8 mouse cellular contexts compared by ENCODE assay signal in the genomic region with DNA sequence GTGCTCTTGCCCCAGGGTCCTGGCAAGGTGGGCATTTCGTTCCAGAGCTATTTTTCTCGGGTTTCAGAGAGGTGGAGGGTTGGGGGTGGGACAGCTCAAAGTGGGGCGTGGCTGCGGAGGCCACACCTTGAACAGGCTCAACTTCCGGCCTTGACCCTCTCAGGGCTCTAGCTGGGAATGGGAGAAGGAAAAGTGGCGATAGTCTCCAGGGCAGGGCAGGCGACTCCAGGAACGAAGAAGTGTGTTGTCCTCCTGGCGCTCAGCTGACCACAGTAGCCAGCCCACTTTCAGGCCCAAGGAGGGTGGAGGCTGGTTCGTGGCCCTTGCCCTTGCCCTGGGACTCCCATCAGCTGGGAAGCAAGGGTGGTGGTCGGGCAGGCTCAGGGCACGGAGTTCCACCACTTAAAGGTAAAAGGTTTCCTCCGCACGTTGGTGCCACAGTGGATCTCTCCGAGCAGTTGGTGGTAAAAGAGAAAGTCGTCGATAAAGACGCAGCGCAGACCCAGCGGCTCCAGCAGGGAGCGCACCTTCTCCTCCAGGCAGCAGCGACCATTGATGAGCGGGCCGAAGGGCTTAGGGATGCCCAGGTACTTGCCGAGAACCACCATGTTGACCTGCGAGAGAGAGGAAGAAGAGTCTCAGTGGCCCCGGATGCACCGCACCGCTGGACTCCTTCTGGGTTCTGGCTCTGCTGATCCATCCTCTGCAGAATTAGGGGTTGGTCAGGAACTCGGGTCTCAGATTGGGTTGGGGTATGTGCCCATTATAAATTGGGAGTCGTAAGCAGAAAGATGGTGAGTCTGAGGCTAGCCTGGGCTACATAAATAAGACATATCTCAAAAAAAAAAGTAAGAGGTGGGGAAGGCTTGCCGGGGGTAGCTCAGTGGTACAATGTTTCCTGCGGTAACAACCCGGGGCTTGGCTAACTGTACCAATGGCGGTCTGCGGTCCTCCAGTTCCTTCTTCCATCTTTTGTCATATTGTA. TPM values are rescaled to one million over a fixed set of nuclear protein-coding genes. Genes with fewer than 3 reads are reported as not detected.
A peak's percentile ranks its signal among the peaks of the same experiment; 100 is the strongest.
DNase-seq lines count a peak whose midpoint lies in the region; ATAC-seq and TF ChIP-seq lines count a peak whose summit lies in the region.

No protein-coding gene starts in this region.

- peak; percentile 47 for TF ChIP-seq CTCF in brain, embryonic 14.5 days (IDR thresholded peaks at IDR 0.05; ENCODE audit: borderline replicate concordance, extremely low read depth, insufficient read depth, insufficient read length)
- TF ChIP-seq CTCF in lung, embryonic 14.5 days (IDR thresholded peaks at IDR 0.05; ENCODE audit: low read depth): peak; percentile 67

- no peaks in the 10 kb centered on the region for H3K27me3 ChIP-seq in lung, embryonic 14.5 days (ENCODE audit: insufficient read depth, low read length)
- peaks cover 13% of the 10 kb centered on the region for H3K27me3 ChIP-seq in neural tube, embryonic 15.5 days (replicated peaks)

- peak; percentile 57 for DNase-seq in adrenal gland, postnatal 10 days
- no peak for DNase-seq in adrenal gland, adult 8-10 months
- no peak for DNase-seq in brain, embryonic 14.5 days (ENCODE audit: low read depth)
- peak; percentile 54 for DNase-seq in kidney, adult 18-20 months
- DNase-seq in lung, embryonic 14.5 days: peak; percentile 53
- peak; percentile 47 to 52 for DNase-seq in urinary bladder, postnatal 36 days (ENCODE audit: low spot score in 2 of 2)

- H3K9ac ChIP-seq in lung, embryonic 14.5 days: peak overlapping the region; percentile 52
- H3K9ac ChIP-seq in neural tube, embryonic 15.5 days (replicated peaks): no peak overlapping the region

- H3K4me2 ChIP-seq in lung, embryonic 14.5 days: peak overlapping the region; percentile 72
- H3K4me2 ChIP-seq in neural tube, embryonic 15.5 days: peak overlapping the region; percentile 50

- ATAC-seq in granulocyte monocyte progenitor cell, adult 5-6 weeks (replicated peaks; ENCODE audit: poor library complexity, severe bottlenecking): peak; percentile 39
- peak; percentile 70 for ATAC-seq in lung, embryonic 14.5 days (ENCODE audit: insufficient read depth)
- ATAC-seq in neural tube, embryonic 15.5 days (ENCODE audit: low FRiP score): no peak

- H3K4me1 ChIP-seq in lung, embryonic 14.5 days (ENCODE audit: insufficient read depth): peaks cover 2% of the 10 kb centered on the region; the same call in 1 of the 2 replicates
- H3K4me1 ChIP-seq in neural tube, embryonic 15.5 days: peaks cover 21% of the 10 kb centered on the region

- peak overlapping the region; percentile 36 for H3K4me3 ChIP-seq in lung, embryonic 14.5 days (ENCODE audit: low read depth, low read length)
- H3K4me3 ChIP-seq in neural tube, embryonic 15.5 days (replicated peaks): peak overlapping the region; percentile 21

- H3K36me3 ChIP-seq in lung, embryonic 14.5 days (ENCODE audit: insufficient read depth): no peaks in the 10 kb centered on the region
- no peaks in the 10 kb centered on the region for H3K36me3 ChIP-seq in neural tube, embryonic 15.5 days

- H3K9me3 ChIP-seq in lung, embryonic 14.5 days (ENCODE audit: low read depth, low read length): no peaks in the 10 kb centered on the region
- no peaks in the 10 kb centered on the region for H3K9me3 ChIP-seq in neural tube, embryonic 15.5 days (replicated peaks)

- no peak overlapping the region for H3K27ac ChIP-seq in lung, embryonic 14.5 days (ENCODE audit: low read depth)
- no peak overlapping the region for H3K27ac ChIP-seq in neural tube, embryonic 15.5 days (replicated peaks)

- no peak for TF ChIP-seq POLR2A in brain, embryonic 14.5 days (IDR thresholded peaks at IDR 0.05; ENCODE audit: borderline replicate concordance, extremely low read depth, insufficient read depth, insufficient read length, poor library complexity, severe bottlenecking)

- whole genome bisulfite sequencing in lung, embryonic 14.5 days: 29% methylated on average over 36 of the region's 36 CpGs
- WGBS in neural tube, embryonic 15.5 days: 26% methylated on average over 36 of the region's 36 CpGs

RNA-seq across cellular contexts. Expression of gene Padi3, which starts 4.1 kb away (rescaled TPM):
- total RNA-seq in adrenal gland, postnatal 10 days (2021): under 1 TPM in 1 of 2 experiments, not detected in 1; 0.24 TPM
- total RNA-seq in adrenal gland, adult 8-10 months (2022): not detected
- 0.01 and 0.05 TPM in 2 replicates for polyA plus RNA-seq in brain, embryonic 14.5 days (2012; rRNA removed)
- 0.19 and 0.21 TPM in 2 replicates for total RNA-seq in granulocyte monocyte progenitor cell, adult 5-6 weeks (2014; fragmentation: Nextera tagmentation)
- total RNA-seq in granulocyte monocyte progenitor cell, adult 5-6 weeks (2017): 0.04 TPM in 1 of 2 replicates, not detected in the other
- polyA plus RNA-seq in lung, embryonic 14.5 days (2014; fragmentation: Nextera tagmentation; extraction: Ambion mirVana): 0.12 and 0.14 TPM in 2 replicates
- 0.22 TPM in 1 of 2 replicates, not detected in the other for polyA plus RNA-seq in neural tube, embryonic 15.5 days (2015; fragmentation: Nextera tagmentation; extraction: Ambion mirVana)

RNA-seq across cellular contexts. Expression of gene Padi1, which starts 31.0 kb away (rescaled TPM):
- total RNA-seq in adrenal gland, postnatal 10 days (2021): not detected
- not detected for total RNA-seq in adrenal gland, adult 8-10 months (2022)
- 0.03 TPM in 2 replicates for polyA plus RNA-seq in brain, embryonic 14.5 days (2012; rRNA removed)
- total RNA-seq in granulocyte monocyte progenitor cell, adult 5-6 weeks (2014; fragmentation: Nextera tagmentation): not detected in 2 replicates
- not detected in 2 replicates for total RNA-seq in granulocyte monocyte progenitor cell, adult 5-6 weeks (2017)
- 0.04 and 0.11 TPM in 2 replicates for polyA plus RNA-seq in lung, embryonic 14.5 days (2014; fragmentation: Nextera tagmentation; extraction: Ambion mirVana)
- 0.08 and 0.24 TPM in 2 replicates for polyA plus RNA-seq in neural tube, embryonic 15.5 days (2015; fragmentation: Nextera tagmentation; extraction: Ambion mirVana)

RNA-seq across cellular contexts. Expression of gene Padi4, which starts 40.5 kb away (rescaled TPM):
- 1 to 10 TPM; 1.1 to 1.2 TPM for total RNA-seq in adrenal gland, postnatal 10 days (2021)
- 1 to 10 TPM in 1 of 4 experiments, under 1 TPM in 3; 0.27 to 1.1 (median 0.35) TPM for total RNA-seq in adrenal gland, adult 8-10 months (2022)
- 0.11 and 0.14 TPM in 2 replicates for polyA plus RNA-seq in brain, embryonic 14.5 days (2012; rRNA removed)
- 2.8 and 7.9 TPM in 2 replicates for total RNA-seq in granulocyte monocyte progenitor cell, adult 5-6 weeks (2014; fragmentation: Nextera tagmentation)
- 5.1 and 6.4 TPM in 2 replicates for total RNA-seq in granulocyte monocyte progenitor cell, adult 5-6 weeks (2017)
- 1.8 and 2.1 TPM in 2 replicates for polyA plus RNA-seq in lung, embryonic 14.5 days (2014; fragmentation: Nextera tagmentation; extraction: Ambion mirVana)
- 0.20 and 1.6 TPM in 2 replicates for polyA plus RNA-seq in neural tube, embryonic 15.5 days (2015; fragmentation: Nextera tagmentation; extraction: Ambion mirVana)

Comparison
In these comparisons a context has a peak if more than half of its experiments do, and no peak if none do; other contexts are left out.
1. DNase-seq: peak in adrenal gland, postnatal 10 days (single experiment), kidney, adult 18-20 months (single experiment), lung, embryonic 14.5 days (single experiment) and urinary bladder, postnatal 36 days (2 of 2); none in adrenal gland, adult 8-10 months (single experiment) and brain, embryonic 14.5 days (single experiment).